Mouse (Mus musculus) embryonic fibroblast, embryonic 13.5 days (primary cell): Measurements from ENCODE around the gene Col20a1. TPM values are rescaled to one million over a fixed set of nuclear protein-coding genes. Genes with fewer than 3 reads are reported as not detected.

Experiments
- H3K27ac ChIP-seq: 2 replicates; pipeline ENCODE4 v1.5.1; 2012; ENCODE audit warnings: low read length, control low read depth, inconsistent platforms; ENCODE audit not compliant: insufficient read depth
- H3K4me1 ChIP-seq: 2 replicates; pipeline ENCODE4 v1.6.1; 2011; ENCODE audit warnings: low read length; ENCODE audit not compliant: control insufficient read depth, insufficient read depth
- H3K4me3 ChIP-seq: 2 replicates; pipeline ENCODE4 v1.5.1; 2011; ENCODE audit warnings: mild to moderate bottlenecking, control low read depth, low read length; ENCODE audit not compliant: insufficient read depth
- CTCF ChIP-seq: IDR thresholded peaks from 2 replicates; pipeline ENCODE4 v1.5.1; 2011; ENCODE audit warnings: mild to moderate bottlenecking, control low read depth, low read length, moderate library complexity, borderline replicate concordance; ENCODE audit not compliant: insufficient read depth
- POLR2A ChIP-seq: IDR thresholded peaks from 2 replicates; pipeline ENCODE4 v1.6.1; 2011; ENCODE audit warnings: low read depth, mild to moderate bottlenecking, control low read depth, low read length, moderate library complexity
- polyA plus RNA-seq: library from polyadenylated mRNA; stranded (reverse); fragments of >200 nt; gene quantifications from 2 replicates; pipeline ENCODE4 v1.2.4, GENCODE M21; 2011; ENCODE audit warnings: low read depth; ENCODE audit not compliant: missing spikeins, insufficient read length

Gene Col20a1
- polyA plus RNA-seq, 1 experiment: 0.23 TPM

DNA sequence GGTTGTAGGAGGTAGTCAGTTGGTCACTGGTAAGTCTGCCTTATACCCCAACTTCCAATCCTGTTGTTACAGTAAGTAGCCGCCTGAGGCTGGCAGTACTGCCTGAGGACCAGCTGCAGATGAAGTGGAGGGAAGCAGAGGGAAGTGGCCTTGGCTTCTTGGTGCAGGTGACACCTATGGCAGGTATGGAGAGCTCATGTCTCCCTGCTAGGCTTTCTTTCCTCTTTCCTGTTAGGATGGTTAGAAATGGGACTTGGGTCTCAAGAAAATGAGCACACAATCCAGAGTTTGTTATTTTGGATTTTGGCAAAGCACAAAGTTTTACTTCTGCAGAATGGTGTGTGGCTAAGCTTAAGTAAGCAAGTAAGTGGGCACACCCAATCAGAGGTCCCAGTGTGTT, 2.6 kb downstream of the Col20a1 start:
- Histone ChIP-seq H3K4me1 (no peaks in the 10 kb centered on the region), H3K4me3 (no peak overlapping the region), H3K27ac (no peak overlapping the region)
- TF ChIP-seq POLR2A (peak; percentile 11; the same call in 1 of the 2 replicates), CTCF (no peak)

- Histone ChIP-seq H3K27ac (no peak overlapping the region), H3K4me1 (no peaks in the 10 kb centered on the region), H3K4me3 (no peak overlapping the region)
- no peak for TF ChIP-seq POLR2A
- TF ChIP-seq CTCF: no peak
Observed at GRCm38 (mm10) chr2:180990347-180990746, 4.0 kb downstream of the Col20a1 start.

- TF ChIP-seq POLR2A: no peak
- no peak for TF ChIP-seq CTCF
- no peak overlapping the region for H3K4me3 ChIP-seq
- H3K4me1 ChIP-seq: no peaks in the 10 kb centered on the region
- no peak overlapping the region for H3K27ac ChIP-seq
Observed at GRCm38 (mm10) chr2:180994360-180994759, 8.0 kb downstream of the Col20a1 start.

DNA sequence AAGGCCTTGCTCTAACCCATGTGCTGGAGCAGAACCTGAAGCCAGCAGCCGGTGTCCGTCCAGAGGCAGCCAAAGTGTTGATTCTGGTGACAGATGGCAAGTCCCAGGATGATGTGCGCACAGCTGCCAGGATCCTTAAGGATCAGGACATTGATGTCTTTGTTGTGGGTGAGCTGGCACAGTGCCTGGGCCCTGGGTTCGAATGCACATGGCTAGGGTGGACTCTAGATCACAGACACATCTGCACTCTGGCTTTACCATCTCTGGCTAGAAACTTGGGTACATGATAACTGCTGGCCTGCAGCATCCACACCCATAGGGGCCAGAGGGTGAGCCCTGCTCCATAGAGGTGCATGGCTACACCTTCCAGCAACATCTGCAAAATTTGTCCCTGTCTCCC, 9.1 kb downstream of the Col20a1 start:
- TF ChIP-seq POLR2A (no peak), CTCF (no peak)
- no peak overlapping the region for H3K27ac ChIP-seq
- no peak overlapping the region for H3K4me3 ChIP-seq

GRCm38 (mm10) chr2:180996436-180996835, 10.1 kb downstream of the Col20a1 start:
- TF ChIP-seq CTCF: peak; percentile 83; the same call in 1 of the 2 replicates
- TF ChIP-seq POLR2A: no peak
- Histone ChIP-seq H3K4me1 (no peaks in the 10 kb centered on the region), H3K4me3 (no peak overlapping the region), H3K27ac (no peak overlapping the region)

More for the DNA sequence above, 9.1 kb downstream of the Col20a1 start:
- no peaks in the 10 kb centered on the region for H3K4me1 ChIP-seq

- TF ChIP-seq CTCF (no peak), POLR2A (no peak)
- no peak overlapping the region for H3K4me3 ChIP-seq
- H3K27ac ChIP-seq: no peak overlapping the region
- H3K4me1 ChIP-seq: no peaks in the 10 kb centered on the region
Observed at GRCm38 (mm10) chr2:180996905-180997304, 10.6 kb downstream of the Col20a1 start.

- Histone ChIP-seq H3K4me3 (no peak overlapping the region), H3K4me1 (no peaks in the 10 kb centered on the region), H3K27ac (no peak overlapping the region)
- no peak for TF ChIP-seq CTCF
- TF ChIP-seq POLR2A: no peak
Observed at GRCm38 (mm10) chr2:181007054-181007453, 20.7 kb downstream of the Col20a1 start.

DNA sequence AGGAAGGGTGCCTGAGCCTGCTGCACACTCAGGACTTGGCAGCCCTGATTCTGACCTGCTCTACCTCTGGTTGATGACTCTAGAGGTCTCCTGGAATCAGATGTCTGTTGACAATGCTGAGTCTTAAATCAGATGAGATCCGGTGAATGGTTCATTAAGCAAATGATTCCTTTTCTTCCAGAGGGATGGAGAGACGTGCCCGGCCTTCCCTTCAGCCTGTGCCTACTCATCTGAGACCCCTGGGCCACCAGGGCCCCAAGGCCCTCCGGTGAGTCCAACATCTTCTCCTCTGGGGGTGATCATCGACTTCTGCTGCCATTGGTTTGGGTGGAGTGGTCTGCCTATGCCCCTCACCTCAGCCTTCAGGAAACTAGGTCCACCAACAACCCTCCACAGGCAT, 22.0 kb downstream of the Col20a1 start:
- Histone ChIP-seq H3K4me1 (no peaks in the 10 kb centered on the region), H3K4me3 (no peak overlapping the region), H3K27ac (no peak overlapping the region)
- TF ChIP-seq POLR2A (no peak), CTCF (no peak)

DNA sequence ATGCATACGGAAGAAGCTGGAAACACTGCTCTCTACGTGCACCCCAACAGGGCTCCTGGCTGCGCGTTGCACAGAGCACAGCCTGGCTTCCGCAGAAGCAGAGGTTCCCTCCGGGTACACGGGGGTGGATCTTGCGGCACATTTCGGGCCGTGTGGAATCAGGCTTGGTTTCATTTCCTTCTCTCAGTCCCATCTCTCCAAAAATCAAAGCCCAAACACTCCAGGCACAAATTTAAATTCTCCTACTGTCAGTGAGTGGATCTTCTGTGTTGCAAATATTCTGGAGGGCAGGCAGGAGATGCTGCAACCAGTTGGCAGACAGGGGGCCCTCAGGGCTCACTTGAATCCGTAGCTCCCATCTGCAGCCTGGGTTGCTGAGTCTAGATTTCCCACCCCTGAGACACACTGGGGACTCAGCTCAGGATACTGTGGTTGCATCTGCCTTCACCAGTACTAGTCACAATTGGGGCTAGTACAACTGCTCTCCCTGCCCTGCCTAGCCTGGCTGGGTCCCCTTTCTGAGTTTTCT, 45.1 kb downstream of the Col20a1 start:
- no peak for TF ChIP-seq POLR2A
- no peak for TF ChIP-seq CTCF
- Histone ChIP-seq H3K4me3 (no peak overlapping the region), H3K4me1 (no peaks in the 10 kb centered on the region), H3K27ac (no peak overlapping the region)

- Histone ChIP-seq H3K4me3 (no peak overlapping the region), H3K4me1 (no peaks in the 10 kb centered on the region), H3K27ac (no peak overlapping the region)
- TF ChIP-seq CTCF: no peak
- TF ChIP-seq POLR2A: no peak
Observed at GRCm38 (mm10) chr2:181032407-181032806, 46.1 kb downstream of the Col20a1 start.

- Histone ChIP-seq H3K4me1 (no peaks in the 10 kb centered on the region), H3K27ac (no peak overlapping the region)
- TF ChIP-seq POLR2A (no peak), CTCF (no peak)
Observed at GRCm38 (mm10) chr2:181033310-181033709, 47.0 kb downstream of the Col20a1 start.

More at GRCm38 (mm10) chr2:181033310-181033709, 47.0 kb downstream of the Col20a1 start:
- H3K4me3 ChIP-seq: no peak overlapping the region
